Mouse (Mus musculus): Measurements from ENCODE around the gene Mapk12.

The Mapk12 gene

DNA sequence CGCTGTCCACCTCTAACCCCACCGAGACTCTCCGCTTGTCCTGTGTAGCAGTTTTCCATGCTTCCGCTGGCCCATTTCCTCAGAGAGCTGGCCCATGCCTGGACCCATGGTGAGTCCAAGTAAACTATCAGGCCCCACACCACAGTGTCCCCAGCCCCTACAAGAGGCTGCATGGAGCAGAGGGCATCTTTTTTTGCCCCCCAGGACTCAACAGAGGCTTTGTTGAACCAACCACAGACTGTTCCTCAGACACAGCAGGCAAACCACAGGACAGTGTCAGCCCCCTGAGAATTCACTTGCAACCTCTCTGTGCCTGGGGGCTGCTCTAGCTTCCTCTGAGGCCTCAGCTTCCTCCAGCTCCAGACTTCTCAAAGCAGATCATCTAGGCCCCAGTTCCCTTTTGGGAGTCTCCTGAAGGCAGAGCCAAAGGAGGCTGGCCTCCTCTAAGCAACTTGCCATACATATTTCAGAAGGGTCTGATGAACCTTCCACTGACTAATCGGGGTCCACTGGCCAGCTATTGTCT, 31.1 kb upstream of the Mapk12 start:
- DNase-seq (ENCODE audit: low read depth, low spot score) = no peak

DNA sequence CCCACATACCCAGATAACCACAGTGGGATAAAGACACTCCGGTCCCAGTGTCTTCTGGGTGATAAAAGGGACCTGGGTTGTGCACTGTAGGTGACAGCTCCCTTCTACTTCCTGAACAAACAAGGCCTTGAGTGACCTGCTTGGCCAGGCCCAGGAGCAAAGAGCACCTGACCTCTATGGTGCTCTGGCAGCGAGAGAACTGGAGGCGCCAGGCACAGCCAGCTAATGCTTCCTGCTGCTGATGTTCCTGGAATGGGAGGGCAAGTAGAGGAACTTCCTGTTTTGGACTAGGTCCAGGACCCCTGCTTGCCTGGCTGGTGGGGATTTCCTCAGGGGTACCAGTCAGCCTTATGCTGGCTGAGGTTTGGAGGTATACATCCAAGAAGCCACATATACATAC, 29.6 kb upstream of the Mapk12 start:
- peak; percentile 42 for DNase-seq (ENCODE audit: low read depth, low spot score)

DNA sequence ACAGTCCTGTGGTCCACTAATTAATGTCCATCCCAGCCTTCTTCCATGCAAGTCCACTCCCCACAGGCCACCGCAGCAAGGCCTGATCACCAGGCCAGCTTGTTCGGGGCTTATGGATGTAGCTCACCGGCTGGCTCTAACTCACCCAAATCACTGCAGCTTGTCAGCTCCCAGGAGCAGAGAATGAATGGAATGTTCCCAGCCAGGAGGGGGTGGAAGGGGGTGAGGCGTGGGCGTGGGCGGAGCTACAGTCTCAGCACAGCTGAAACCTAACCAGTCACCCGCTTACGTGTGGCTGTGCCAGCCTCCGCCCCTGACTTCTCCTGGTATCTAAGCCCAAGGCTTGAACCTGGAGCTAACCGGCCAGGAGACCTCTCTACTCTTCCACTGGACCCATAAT, 28.9 kb upstream of the Mapk12 start:
- peak; percentile 57 for DNase-seq (ENCODE audit: low read depth, low spot score)

GRCm38 (mm10) chr15:89168922-89169321, 28.4 kb upstream of the Mapk12 start:
- DNase-seq (ENCODE audit: low read depth, low spot score) = no peak

DNA sequence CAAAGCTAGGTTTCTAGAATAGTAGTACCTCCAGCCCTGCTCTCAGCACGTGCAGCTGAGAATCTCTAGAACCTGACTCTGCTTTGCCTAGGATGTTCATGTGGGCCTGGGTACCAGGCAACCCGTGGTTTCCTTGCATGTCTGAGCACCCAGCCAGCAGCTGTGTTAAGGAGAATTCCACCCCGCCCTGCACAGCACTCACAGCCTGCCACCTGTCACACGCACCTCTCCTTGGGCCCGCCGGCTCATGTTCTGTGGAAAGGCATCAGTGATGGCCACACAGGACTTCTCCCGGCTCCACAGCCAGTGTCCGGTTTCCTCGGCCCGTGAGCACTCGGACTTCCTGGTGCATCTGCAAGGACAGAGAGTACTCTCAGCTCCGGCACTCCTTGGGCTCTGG, 25.0 kb upstream of the Mapk12 start:
- DNase-seq (ENCODE audit: low read depth, low spot score) = no peak

DNA sequence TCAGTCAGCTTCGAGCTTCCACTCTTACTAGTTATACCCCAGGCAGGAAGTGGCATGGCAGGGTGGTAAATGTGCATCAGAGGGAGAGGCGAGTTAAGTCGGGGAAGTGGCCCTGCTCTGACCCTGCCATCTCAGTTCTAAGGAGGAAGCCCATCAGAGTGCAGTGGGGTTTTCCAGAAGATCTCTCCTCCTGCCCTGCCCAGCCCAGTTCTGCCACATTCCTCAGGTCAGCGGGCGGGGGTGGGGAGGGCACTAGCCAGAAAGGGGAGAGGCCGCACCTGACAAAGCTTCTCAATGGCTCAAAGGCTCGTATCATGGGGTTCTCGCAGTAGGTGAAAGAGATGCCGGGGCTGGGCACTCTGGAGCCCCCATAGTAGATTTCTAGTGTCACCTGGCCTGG, 20.9 kb upstream of the Mapk12 start:
- no peak for DNase-seq (ENCODE audit: low read depth, low spot score)

DNA sequence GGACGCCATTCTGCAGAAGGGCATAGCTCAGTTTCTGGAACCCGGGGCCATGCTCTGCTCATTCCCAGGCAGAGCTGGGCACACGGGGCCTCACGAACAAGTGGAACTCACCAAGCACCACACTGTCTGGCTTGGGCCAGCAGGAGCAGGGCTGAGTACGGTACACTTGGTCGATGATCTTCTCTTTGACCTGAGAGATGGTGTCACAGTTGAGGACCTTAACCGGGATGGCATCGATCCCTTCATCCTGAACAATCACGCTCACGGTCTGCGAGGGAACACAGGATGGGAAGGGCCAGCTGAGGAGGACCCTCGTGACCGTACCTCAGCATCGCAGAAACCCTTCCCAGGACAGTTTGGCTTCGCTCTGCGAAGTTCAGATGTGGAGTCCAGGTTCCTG, 18.0 kb upstream of the Mapk12 start:
- no peak for DNase-seq (ENCODE audit: low read depth, low spot score)

DNA sequence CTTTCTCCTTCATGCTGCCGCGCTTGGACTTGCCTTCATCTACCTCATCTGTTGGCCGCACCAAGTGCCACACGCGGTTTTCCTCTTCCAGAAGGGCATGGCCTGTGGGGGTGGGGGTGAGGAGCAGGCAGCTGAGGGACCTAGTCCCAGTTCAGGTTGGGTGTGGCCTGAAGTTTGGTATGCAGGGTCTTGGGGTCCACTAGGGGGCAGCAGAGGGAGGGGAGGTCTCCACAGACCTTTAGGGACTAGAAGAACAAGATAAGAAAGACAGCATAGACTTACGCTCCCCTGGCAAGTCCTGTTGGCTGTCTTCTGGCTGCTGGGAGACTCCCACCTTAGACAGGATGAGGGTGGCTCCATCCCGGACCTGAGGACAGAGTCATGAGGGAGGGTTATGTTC, 17.5 kb upstream of the Mapk12 start:
- peak; percentile 80 for DNase-seq (ENCODE audit: low read depth, low spot score)

- no peak for DNase-seq (ENCODE audit: low read depth, low spot score)
These were observed 11.8 kb upstream of the Mapk12 start for GRCm38 (mm10) chr15:89152312-89152711.

GRCm38 (mm10) chr15:89150041-89150390, 9.5 kb upstream of the Mapk12 start:
- no peak for DNase-seq (ENCODE audit: low read depth, low spot score)

GRCm38 (mm10) chr15:89149271-89150040, 9.0 kb upstream of the Mapk12 start, which contains the start of gene Mapk11:
Mapk11 (minus strand) TSS chr15:89149628.
- no peak for DNase-seq (ENCODE audit: low read depth, low spot score)

DNA sequence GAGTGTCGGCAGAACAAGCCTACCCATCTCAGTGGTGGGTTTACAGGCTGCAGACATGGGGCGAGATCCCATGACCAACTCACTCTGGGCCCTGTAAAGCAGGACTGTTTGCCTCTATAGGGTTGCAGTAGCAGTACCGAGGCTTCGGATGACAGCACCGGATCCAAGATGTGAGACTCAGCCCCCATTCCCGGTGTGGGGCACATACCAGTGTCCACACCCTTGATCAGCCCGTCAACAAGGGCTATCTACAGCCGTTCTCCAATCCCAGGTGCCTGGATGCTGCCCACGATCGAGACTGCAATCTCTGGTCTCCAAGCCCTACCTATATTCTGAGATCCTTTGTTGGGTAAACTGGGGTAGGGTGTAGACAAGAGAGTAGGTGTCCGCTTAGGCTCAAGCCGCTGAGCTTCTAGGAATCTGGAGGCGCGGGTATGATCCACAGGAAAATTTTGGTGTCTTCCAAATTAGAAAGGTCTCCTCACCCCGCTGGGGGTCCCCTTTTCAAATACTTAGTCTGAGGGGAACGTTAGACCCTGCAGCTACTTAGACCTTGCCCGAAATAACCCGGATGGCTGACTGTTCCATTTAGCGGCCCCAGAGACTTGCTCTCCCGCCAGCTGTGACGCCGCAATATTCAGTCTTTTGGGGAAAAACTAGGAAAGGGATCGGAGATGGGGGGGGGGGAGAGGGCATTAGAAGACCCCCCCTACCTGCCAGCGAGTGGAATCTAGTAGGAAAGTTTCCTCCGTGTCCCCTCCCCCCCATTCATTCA, 8.2 kb upstream of the Mapk12 start:
- DNase-seq (ENCODE audit: low read depth, low spot score) = no peak

DNA sequence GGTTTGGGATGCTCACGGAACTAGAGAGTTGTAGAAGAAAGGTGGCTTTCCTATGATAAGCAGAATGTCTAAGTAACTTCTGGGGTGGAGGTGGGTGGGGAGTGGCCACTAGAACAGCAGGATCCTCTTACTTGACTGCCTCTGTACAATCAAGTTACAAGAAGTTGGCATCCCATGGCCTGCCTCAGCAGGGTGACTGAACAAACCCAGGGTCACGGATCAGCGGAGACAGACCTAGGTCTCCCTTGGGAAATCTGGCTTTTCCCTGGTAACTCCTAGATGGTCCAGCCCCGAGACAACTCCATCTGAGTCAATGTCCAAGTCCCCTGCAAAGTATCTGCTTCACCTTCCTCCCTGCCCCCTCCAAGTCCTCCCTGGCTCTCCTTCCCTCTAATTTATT, 7.4 kb upstream of the Mapk12 start:
- no peak for DNase-seq (ENCODE audit: low read depth, low spot score)

GRCm38 (mm10) chr15:89147456-89147855, 7.0 kb upstream of the Mapk12 start:
- no peak for DNase-seq (ENCODE audit: low read depth, low spot score)

DNA sequence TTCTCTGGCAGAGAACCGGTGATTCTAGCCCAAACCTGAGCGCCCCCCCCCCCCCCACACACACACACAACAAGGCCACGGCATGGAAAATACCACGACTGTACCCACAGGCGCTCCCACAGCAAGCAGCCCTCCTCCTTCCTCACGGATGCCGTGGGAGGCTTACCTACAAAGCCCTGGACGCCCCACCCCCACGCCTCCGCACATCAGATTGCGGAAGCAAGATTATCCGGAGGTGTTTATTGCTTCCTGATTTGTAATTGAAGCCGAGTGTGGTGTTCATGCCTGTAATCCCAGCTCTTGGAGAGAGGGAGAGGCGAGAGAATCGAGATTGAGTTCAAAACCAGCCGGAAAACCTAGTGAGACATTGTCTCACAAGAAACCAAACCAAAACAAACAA, 6.5 kb upstream of the Mapk12 start:
- DNase-seq (ENCODE audit: low read depth, low spot score) = no peak

- DNase-seq (ENCODE audit: low read depth, low spot score) = no peak
These were observed 6.0 kb upstream of the Mapk12 start for GRCm38 (mm10) chr15:89146537-89146936.

GRCm38 (mm10) chr15:89145813-89146350, 5.4 kb upstream of the Mapk12 start:
- no peak for DNase-seq (ENCODE audit: low read depth, low spot score)

GRCm38 (mm10) chr15:89144965-89145364, 4.5 kb upstream of the Mapk12 start:
- no peak for DNase-seq (ENCODE audit: low read depth, low spot score)

GRCm38 (mm10) chr15:89143134-89143533, 2.6 kb upstream of the Mapk12 start:
- DNase-seq (ENCODE audit: low read depth, low spot score) = no peak

GRCm38 (mm10) chr15:89141905-89142304, 1.4 kb upstream of the Mapk12 start:
- DNase-seq (ENCODE audit: low read depth, low spot score) = no peak

GRCm38 (mm10) chr15:89141443-89141842, 940 bp upstream of the Mapk12 start:
- DNase-seq (ENCODE audit: low read depth, low spot score) = peak; percentile 76

GRCm38 (mm10) chr15:89140048-89140658, 350 bp downstream of the Mapk12 start:
- peak; percentile 70 for DNase-seq (ENCODE audit: low read depth, low spot score)

All from skeletal muscle tissue, adult 2 months (tissue).